Mouse (Mus musculus): ENCODE results near the gene Carm1. TPM values are rescaled to one million over a fixed set of nuclear protein-coding genes. Genes with fewer than 3 reads are reported as not detected.

Gene Carm1
- polyA plus RNA-seq, 1 experiment = 20.5 TPM

DNA sequence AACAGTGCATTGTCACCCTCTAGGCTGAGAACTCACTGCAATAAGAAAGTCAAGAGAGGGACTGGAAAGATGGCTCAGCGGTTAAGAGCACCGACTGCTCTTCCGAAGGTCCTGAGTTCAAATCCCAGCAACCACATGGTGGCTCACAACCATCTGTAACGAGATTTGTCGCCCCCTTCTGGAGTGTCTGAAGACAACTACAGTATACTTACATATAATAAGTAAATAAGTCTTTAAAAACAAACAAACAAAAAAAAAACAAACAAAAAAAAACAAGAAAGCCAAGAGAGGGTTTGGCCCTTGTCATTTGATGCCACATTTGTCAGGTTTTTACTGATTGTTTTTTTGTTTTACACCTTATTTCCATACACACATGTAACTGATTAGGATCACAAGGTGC, 57.4 kb downstream of the Carm1 start:
- TF ChIP-seq CTCF (IDR thresholded peaks at IDR 0.05; ENCODE audit: low read depth, low read length) = no peak
- TF ChIP-seq POLR2A (IDR thresholded peaks at IDR 0.05; ENCODE audit: borderline replicate concordance, low read depth, low read length) = no peak

DNA sequence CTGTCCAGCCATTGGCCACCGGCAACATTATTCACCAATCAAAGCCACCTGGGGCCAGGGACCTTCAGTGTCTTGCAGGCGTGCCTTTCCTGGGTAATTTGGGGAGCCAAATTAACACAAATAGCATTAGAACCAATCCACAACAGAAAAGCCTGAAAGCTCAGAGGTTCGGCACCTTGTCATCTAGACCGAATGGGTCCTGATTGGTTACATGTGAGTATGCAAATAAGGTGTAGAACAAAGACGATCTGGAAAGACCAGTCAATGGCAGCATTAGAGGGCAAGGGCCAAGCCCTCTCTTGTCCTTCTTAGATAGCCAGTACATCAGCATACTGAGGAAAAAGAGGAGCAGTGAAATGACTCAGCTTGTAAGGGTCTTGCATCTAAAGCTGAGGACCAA, 59.2 kb downstream of the Carm1 start:
- H3K4me1 ChIP-seq (ENCODE audit: control insufficient read depth, insufficient read depth, low read length) = peaks cover 26% of the 10 kb centered on the region
- no peak for TF ChIP-seq POLR2A (IDR thresholded peaks at IDR 0.05; ENCODE audit: borderline replicate concordance, low read depth, low read length)
- TF ChIP-seq CTCF (IDR thresholded peaks at IDR 0.05; ENCODE audit: low read depth, low read length) = no peak
- no peak overlapping the region for H3K27ac ChIP-seq (ENCODE audit: insufficient read depth, low read depth, low read length)
- no peak overlapping the region for H3K4me3 ChIP-seq (ENCODE audit: insufficient read depth, low read length)

More for the DNA sequence above, 57.4 kb downstream of the Carm1 start:
- no peak overlapping the region for H3K27ac ChIP-seq (ENCODE audit: insufficient read depth, low read depth, low read length)
- no peak overlapping the region for H3K4me3 ChIP-seq (ENCODE audit: insufficient read depth, low read length)
- H3K4me1 ChIP-seq (ENCODE audit: control insufficient read depth, insufficient read depth, low read length) = peaks cover 18% of the 10 kb centered on the region

DNA sequence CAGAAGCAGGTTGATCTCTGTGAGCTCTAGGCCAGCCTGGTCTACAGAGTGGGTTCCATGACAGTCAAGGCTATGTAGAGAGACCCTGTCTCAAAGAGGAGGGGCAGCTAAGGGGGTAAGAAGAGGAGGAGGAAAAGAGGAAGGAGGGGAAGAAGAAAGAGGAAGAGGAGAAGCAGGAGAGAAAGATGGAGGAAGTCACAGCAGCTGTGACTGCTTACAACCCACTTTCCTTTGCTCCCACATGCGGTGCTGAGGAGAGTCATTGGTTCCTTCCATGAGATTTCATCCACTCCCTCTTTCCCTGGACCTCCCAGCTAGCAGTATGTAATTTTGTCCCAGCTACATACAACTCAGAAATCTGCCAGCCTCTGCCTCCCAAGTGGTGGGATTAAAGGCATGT, 60.0 kb downstream of the Carm1 start:
- H3K27ac ChIP-seq (ENCODE audit: insufficient read depth, low read depth, low read length) = 0 out of 2 replicates have a peak overlapping the region, but pooled peaks have one; percentile 14
- H3K4me1 ChIP-seq (ENCODE audit: control insufficient read depth, insufficient read depth, low read length) = peaks cover 22% of the 10 kb centered on the region
- no peak for TF ChIP-seq POLR2A (IDR thresholded peaks at IDR 0.05; ENCODE audit: borderline replicate concordance, low read depth, low read length)
- no peak for TF ChIP-seq CTCF (IDR thresholded peaks at IDR 0.05; ENCODE audit: low read depth, low read length)

DNA sequence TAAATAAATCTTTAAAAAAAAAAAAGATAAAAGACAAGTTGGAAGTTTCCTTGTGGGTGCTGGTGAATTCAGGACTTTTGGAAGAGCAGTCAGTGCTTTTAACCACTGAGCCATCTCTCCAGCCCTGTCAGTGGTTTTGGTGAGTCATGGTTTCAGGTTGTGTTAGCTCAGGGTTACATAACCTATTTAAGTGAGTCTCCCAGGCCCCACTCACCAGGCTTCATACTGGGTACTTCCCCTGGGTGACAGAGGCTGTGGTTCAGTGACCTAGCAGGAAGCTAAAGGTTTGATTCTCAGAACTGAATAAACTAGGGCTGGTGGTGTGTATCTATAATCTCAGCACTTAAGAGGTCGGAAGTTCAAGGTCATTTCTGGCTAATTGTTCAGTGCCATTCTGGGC, 63.2 kb downstream of the Carm1 start:
- H3K4me1 ChIP-seq (ENCODE audit: control insufficient read depth, insufficient read depth, low read length) = peaks cover 22% of the 10 kb centered on the region
- H3K27ac ChIP-seq (ENCODE audit: insufficient read depth, low read depth, low read length) = no peak overlapping the region
- no peak overlapping the region for H3K4me3 ChIP-seq (ENCODE audit: insufficient read depth, low read length)
- no peak for TF ChIP-seq POLR2A (IDR thresholded peaks at IDR 0.05; ENCODE audit: borderline replicate concordance, low read depth, low read length)
- TF ChIP-seq CTCF (IDR thresholded peaks at IDR 0.05; ENCODE audit: low read depth, low read length) = no peak

More for the DNA sequence above, 60.0 kb downstream of the Carm1 start:
- no peak overlapping the region for H3K4me3 ChIP-seq (ENCODE audit: insufficient read depth, low read length)

DNA sequence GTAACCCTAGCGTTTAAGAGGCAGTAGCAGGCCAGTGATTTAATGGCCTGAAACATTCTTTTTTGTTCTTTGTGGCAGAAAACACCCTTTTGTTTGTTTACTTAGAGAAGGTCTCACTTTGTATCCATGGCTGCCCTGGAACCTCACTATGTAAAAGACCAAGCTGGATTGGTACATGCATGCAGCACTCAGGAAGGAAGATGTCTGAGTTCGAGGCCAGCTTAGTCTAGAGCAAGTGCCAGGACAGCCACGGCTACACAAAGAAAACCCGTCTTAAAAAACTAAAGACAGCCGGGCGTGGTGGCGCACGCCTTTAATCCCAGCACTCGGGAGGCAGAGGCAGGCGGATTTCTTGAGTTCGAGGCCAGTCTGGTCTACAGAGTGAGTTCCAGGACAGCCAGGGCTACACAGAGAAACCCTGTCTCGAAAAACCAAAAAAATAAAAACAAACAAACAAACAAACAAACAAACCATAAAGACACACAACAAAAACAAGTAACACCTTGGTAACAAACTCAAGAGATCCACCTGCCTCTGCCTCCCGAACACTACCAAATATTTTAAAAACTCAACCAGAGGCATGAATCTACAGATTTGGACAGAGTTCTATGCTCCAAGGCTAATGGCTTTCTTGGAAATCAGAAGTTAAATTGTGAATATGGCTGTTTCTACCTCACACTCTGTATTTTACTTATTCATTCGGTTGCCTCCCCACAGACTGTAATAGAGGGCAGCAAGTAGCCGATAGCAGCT, 68.3 kb downstream of the Carm1 start:
- H3K27ac ChIP-seq (ENCODE audit: insufficient read depth, low read depth, low read length) = peak overlapping the region; percentile 76
- TF ChIP-seq POLR2A (IDR thresholded peaks at IDR 0.05; ENCODE audit: borderline replicate concordance, low read depth, low read length) = no peak
- TF ChIP-seq CTCF (IDR thresholded peaks at IDR 0.05; ENCODE audit: low read depth, low read length) = no peak
- peaks cover 18% of the 10 kb centered on the region for H3K4me1 ChIP-seq (ENCODE audit: control insufficient read depth, insufficient read depth, low read length)
- peak overlapping the region; percentile 68 for H3K4me3 ChIP-seq (ENCODE audit: insufficient read depth, low read length)

DNA sequence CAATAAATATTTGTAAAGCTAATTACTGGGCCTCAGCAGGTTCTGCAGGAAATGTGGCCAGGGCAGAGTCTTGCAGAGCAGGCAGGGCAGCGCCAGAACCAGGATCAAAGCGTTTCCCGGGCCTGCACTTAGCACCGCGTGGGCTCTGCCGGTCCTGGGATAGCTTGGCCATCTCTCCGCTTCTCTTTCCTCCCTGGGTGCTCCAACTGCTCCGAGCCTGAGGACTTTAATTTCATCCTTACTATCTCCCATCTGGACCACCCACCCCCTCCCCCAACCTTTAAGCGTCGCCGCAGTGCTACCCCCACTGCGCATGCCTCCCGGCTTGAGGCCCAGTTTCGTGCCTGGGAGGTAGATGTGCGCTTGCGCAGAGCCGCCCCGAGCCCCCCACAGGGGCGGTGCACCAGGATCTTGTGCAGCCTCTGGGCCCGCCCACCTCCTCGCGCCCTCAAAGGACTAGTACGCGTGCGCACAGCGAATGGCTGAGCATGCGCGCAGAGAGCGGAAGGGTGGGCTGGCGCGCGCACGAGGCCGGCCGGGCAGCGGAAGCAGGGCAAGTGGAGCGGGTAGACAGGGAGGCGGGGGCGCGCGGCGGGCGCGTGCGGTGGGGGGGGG, 69.0 kb downstream of the Carm1 start, which contains the start of gene Smarca4:
Gene Smarca4 (plus strand): TSS at position 553 of the 615 bp plus-strand sequence.
- peak within 1 kb of the TSS; percentile 94 for H3K4me3 ChIP-seq (ENCODE audit: insufficient read depth, low read length)

DNA sequence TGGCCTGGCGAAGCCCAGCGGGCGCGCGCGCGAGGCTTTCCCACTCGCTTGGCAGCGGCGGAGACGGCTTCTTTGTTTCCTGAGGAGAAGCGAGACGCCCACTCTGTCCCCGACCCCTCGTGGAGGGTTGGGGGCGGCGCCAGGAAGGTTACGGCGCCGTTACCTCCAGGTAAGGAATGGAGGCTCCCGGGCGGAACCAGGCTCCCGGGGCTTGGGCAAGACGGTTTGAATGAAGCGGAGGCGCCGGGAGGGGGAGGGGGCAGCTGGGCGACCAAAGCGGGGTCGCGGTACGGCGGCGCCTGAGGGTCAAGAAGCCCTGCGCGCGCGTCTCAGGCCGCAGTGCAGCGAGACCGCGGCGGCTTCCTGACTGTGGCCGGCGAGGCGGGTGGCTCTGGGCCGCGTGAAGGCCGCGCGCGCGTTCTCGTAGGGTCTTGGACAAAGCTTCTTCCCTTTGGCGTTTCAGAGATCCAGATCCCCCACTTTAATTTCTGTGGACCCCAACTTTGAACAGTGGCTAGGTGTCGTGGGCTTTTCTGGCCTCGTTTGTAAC, 69.6 kb downstream of the Carm1 start:
- Histone ChIP-seq H3K4me1 (ENCODE audit: control insufficient read depth, insufficient read depth, low read length) (peaks cover 13% of the 10 kb centered on the region), H3K27ac (ENCODE audit: insufficient read depth, low read depth, low read length) (peak overlapping the region; percentile 89), H3K4me3 (ENCODE audit: insufficient read depth, low read length) (peak overlapping the region; percentile 94)
- no peak for TF ChIP-seq CTCF (IDR thresholded peaks at IDR 0.05; ENCODE audit: low read depth, low read length)
- no peak for TF ChIP-seq POLR2A (IDR thresholded peaks at IDR 0.05; ENCODE audit: borderline replicate concordance, low read depth, low read length)

More for the DNA sequence above, 69.0 kb downstream of the Carm1 start, which contains the start of gene Smarca4:
- TF ChIP-seq POLR2A (IDR thresholded peaks at IDR 0.05; ENCODE audit: borderline replicate concordance, low read depth, low read length) (0 out of 2 replicates have a peak, but pooled peaks have one; percentile 36), CTCF (IDR thresholded peaks at IDR 0.05; ENCODE audit: low read depth, low read length) (no peak)
- peak within 1 kb of the TSS; percentile 89 for H3K27ac ChIP-seq (ENCODE audit: insufficient read depth, low read depth, low read length)
- peaks cover 13% of the 10 kb centered on the region for H3K4me1 ChIP-seq (ENCODE audit: control insufficient read depth, insufficient read depth, low read length)

DNA sequence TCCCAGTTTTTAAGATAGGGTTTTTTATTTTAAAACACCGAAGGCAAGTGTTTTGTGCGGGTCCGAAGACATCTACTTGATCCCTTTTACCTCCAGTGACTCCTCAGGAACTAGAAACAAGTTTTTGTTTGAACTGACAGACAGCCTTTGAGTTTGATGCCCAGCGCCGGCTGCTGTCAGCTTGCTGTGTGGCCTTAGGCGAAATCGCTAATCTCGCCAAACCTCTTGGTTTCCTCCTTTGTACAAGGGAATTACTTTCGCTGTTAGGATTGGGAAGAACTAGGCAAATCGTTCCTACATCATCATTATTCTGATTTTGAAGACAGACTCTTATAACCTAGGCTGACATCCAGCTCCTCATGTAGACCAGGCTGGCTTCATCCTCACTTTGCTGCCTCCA, 70.4 kb downstream of the Carm1 start:
- peaks cover 13% of the 10 kb centered on the region for H3K4me1 ChIP-seq (ENCODE audit: control insufficient read depth, insufficient read depth, low read length)
- TF ChIP-seq CTCF (IDR thresholded peaks at IDR 0.05; ENCODE audit: low read depth, low read length) = no peak
- TF ChIP-seq POLR2A (IDR thresholded peaks at IDR 0.05; ENCODE audit: borderline replicate concordance, low read depth, low read length) = no peak
- H3K27ac ChIP-seq (ENCODE audit: insufficient read depth, low read depth, low read length) = peak overlapping the region; percentile 89
- H3K4me3 ChIP-seq (ENCODE audit: insufficient read depth, low read length) = peak overlapping the region; percentile 94

DNA sequence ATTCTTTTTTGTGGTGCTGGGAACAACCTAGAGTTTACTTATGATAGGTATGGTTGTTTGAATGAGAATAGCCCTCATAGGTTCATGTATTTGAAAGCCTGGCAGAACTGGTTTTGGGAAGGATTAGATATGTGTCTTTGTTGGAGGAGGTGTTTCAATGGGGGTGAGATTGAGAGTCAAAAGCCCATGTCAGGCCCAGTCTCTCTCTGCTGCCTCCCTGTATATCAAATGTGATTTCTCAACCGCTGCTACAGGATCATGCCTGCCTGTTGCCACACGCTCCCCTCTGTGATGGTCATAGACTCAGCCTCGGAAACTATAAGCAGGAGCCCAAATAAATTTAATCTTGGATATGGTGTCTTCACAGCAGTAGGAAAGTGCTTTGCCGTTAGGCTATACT, 73.5 kb downstream of the Carm1 start:
- Histone ChIP-seq H3K4me3 (ENCODE audit: insufficient read depth, low read length) (no peak overlapping the region), H3K27ac (ENCODE audit: insufficient read depth, low read depth, low read length) (no peak overlapping the region), H3K4me1 (ENCODE audit: control insufficient read depth, insufficient read depth, low read length) (peaks cover 15% of the 10 kb centered on the region)
- TF ChIP-seq POLR2A (IDR thresholded peaks at IDR 0.05; ENCODE audit: borderline replicate concordance, low read depth, low read length) = no peak
- TF ChIP-seq CTCF (IDR thresholded peaks at IDR 0.05; ENCODE audit: low read depth, low read length) = no peak

DNA sequence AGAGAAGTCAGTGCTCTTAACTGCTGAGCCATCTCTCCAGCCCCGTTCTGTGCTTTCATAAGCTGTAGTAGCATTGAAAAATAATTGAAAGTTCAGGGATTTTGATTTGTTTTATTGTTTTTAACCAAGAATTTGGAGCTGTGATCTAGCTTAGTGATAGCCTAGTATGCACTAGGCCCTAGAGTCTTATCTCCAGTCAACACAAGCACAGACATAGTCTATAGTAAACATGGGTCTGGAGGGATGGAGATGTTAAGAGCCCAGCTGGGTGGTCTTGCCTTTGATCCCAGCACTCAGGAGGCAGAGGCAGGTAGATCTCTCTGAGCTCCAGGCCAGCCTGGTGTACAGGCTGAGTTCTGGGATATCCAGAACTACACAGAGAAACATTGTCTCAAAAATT, 76.0 kb downstream of the Carm1 start:
- Histone ChIP-seq H3K4me1 (ENCODE audit: control insufficient read depth, insufficient read depth, low read length) (peaks cover 15% of the 10 kb centered on the region), H3K27ac (ENCODE audit: insufficient read depth, low read depth, low read length) (no peak overlapping the region), H3K4me3 (ENCODE audit: insufficient read depth, low read length) (no peak overlapping the region)
- TF ChIP-seq POLR2A (IDR thresholded peaks at IDR 0.05; ENCODE audit: borderline replicate concordance, low read depth, low read length) (no peak), CTCF (IDR thresholded peaks at IDR 0.05; ENCODE audit: low read depth, low read length) (no peak)

Measured in bone marrow macrophage, adult 2 months (primary cell).